ENCODE assay signal across 7 mouse cellular contexts in the genomic region with DNA sequence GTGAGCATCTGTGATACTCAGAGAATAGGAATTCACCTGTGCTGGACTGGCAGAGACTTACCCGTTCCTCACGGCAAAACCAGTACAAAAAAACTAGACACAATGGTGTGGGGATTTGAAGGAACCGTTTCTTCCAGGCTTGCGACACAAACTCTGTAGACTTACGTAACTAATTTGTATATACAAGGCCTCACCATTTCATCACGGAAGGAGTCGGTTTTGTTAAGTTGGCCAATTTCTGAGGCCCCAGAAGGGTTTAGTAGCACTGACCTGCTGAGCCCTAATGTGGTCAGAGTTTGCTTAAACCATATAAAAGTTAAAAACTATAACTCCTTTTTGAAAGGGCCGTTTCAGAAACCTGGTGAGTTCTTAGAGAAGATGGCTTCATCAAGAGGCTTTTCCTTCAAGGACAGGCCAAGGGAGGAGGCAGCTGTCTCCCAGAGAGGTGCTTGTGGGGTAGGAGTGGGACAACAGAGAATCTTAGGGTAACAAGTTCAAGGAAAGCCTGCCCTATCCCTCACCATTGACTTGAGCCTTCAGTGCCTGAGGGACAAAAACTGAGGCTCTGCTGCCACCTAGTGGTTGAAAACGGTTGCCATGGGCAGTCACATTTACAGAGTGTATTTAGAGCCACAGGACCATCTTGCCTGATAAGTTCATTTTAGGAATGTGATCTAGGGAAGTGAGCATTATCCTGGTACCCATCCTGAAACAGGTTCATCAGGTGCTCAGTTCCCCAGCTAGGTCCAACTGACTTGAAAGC.
DNase-seq lines count a peak whose midpoint lies in the region; ATAC-seq and TF ChIP-seq lines count a peak whose summit lies in the region.

No protein-coding gene starts in this region.

- TF ChIP-seq POLR2A in small intestine, adult 2 months (IDR thresholded peaks at IDR 0.05; ENCODE audit: low read depth, low read length), result no peak

- no peaks in the 10 kb centered on the region for H3K27me3 ChIP-seq in midbrain, embryonic 13.5 days
- no peaks in the 10 kb centered on the region for H3K27me3 ChIP-seq in small intestine, adult 2 months (ENCODE audit: control insufficient read depth, insufficient read depth, low read length)

- no peak overlapping the region for H3K9ac ChIP-seq in midbrain, embryonic 13.5 days (replicated peaks)

- H3K4me1 ChIP-seq in midbrain, embryonic 13.5 days (replicated peaks), result 0 out of 2 replicates have a peak, but pooled peaks cover 4% of the 10 kb centered on the region
- no peaks in the 10 kb centered on the region for H3K4me1 ChIP-seq in small intestine, adult 2 months (ENCODE audit: control insufficient read depth, insufficient read depth, insufficient read length, low read length)

- no peak overlapping the region for H3K4me2 ChIP-seq in midbrain, embryonic 13.5 days (replicated peaks)

- no peak overlapping the region for H3K4me3 ChIP-seq in midbrain, embryonic 13.5 days (replicated peaks)
- H3K4me3 ChIP-seq in small intestine, adult 2 months (ENCODE audit: low read depth, low read length), result no peak overlapping the region

- TF ChIP-seq CTCF in small intestine, adult 2 months (IDR thresholded peaks at IDR 0.05; ENCODE audit: extremely low read depth, insufficient read length, insufficient replicate concordance, low read depth, low read length), result peak; percentile 82; the same call in 1 of the 2 replicates

- peak; percentile 87 for ATAC-seq in midbrain, embryonic 13.5 days

- H3K36me3 ChIP-seq in midbrain, embryonic 13.5 days, result no peaks in the 10 kb centered on the region
- no peaks in the 10 kb centered on the region for H3K36me3 ChIP-seq in small intestine, adult 2 months (ENCODE audit: control insufficient read depth, insufficient read depth, low read length)

- peak; percentile 74 for DNase-seq in adrenal gland, adult 2 months
- DNase-seq in embryo, embryonic 10 days (ENCODE audit: low spot score), result peak; percentile 92
- DNase-seq in gastrocnemius, postnatal 14 days, result peak; percentile 72
- DNase-seq in kidney, adult 11 months, result peak; percentile 36
- peak; percentile 88 for DNase-seq in left cerebral cortex, postnatal 4 days

- no peaks in the 10 kb centered on the region for H3K9me3 ChIP-seq in midbrain, embryonic 13.5 days

- H3K27ac ChIP-seq in midbrain, embryonic 13.5 days, result no peak overlapping the region
- H3K27ac ChIP-seq in small intestine, adult 2 months (ENCODE audit: insufficient read depth, low read depth, low read length), result no peak overlapping the region

- intact Hi-C loops in gastrocnemius, postnatal 14 days (cut with DNase I; ENCODE audit: low total_unique reads), result loop anchor here (2.0 to 5.0 kb wide), 2 partner anchors 209 to 262 kb away; no protein-coding TSS in a partner anchor
- intact Hi-C loops in left cerebral cortex, postnatal 4 days (cut with DNase I), result loop anchor here (2.0 to 5.0 kb wide), 2 partner anchors 207 to 261 kb away; no protein-coding TSS in a partner anchor

- 70% methylated on average over 9 of the region's 9 CpGs for WGBS in midbrain, embryonic 13.5 days
- WGBS in small intestine, adult 2 months, result 61% methylated on average over 9 of the region's 9 CpGs

Comparison
In these comparisons a context has a peak if more than half of its experiments do, and no peak if none do; other contexts are left out.
1. DNase-seq: peak in every context shown above with its lines; median percentile 92 in embryo, embryonic 10 days; 88 in left cerebral cortex, postnatal 4 days; 74 in adrenal gland, adult 2 months; 72 in gastrocnemius, postnatal 14 days; 36 in kidney, adult 11 months.